Mouse (Mus musculus) heart, embryonic 11.5 days (tissue): ENCODE measurements at regions not wholly inside any gene's neighbourhood (a gene's known extent, or its start where the extent isn't known, plus 50 kb on each side); places are given as distances from the start of the nearest gene placed in this dataset.

Experiments
- ATAC-seq: fragments of 200-750 bp; cut with Nextera tagmentation; replicated peaks from 2 replicates; pipeline ENCODE4 v1.8.0; 2017; ENCODE audit warnings: moderate library complexity; ENCODE audit not compliant: insufficient number of reproducible peaks, low FRiP score, low TSS enrichment
- H3K27ac ChIP-seq: fragments of 300-500 bp; sonication (generic); 2 replicates; pipeline ENCODE4 v1.5.1; 2014; ENCODE audit warnings: mild to moderate bottlenecking, low read depth, low read length
- H3K27me3 ChIP-seq: fragments of 300-500 bp; sonication (generic); 2 replicates; pipeline ENCODE4 v1.6.1; 2014; ENCODE audit warnings: mild to moderate bottlenecking, low read length, mixed read lengths; ENCODE audit not compliant: control insufficient read depth, insufficient read depth
- H3K36me3 ChIP-seq: fragments of 300-500 bp; sonication (generic); 2 replicates; pipeline ENCODE4 v1.6.1; 2014; ENCODE audit warnings: mild to moderate bottlenecking, low read length, moderate library complexity, mixed read lengths; ENCODE audit not compliant: control insufficient read depth, insufficient read depth
- H3K4me1 ChIP-seq: fragments of 300-500 bp; sonication (generic); 2 replicates; pipeline ENCODE4 v1.6.1; 2014; ENCODE audit warnings: low read length; ENCODE audit not compliant: control insufficient read depth, insufficient read depth
- H3K4me2 ChIP-seq: fragments of 300-500 bp; sonication (generic); 2 replicates; pipeline ENCODE4 v1.6.1; 2014; ENCODE audit warnings: mild to moderate bottlenecking, moderate library complexity
- H3K4me3 ChIP-seq: fragments of 300-500 bp; sonication (generic); 2 replicates; pipeline ENCODE4 v1.5.1; 2014; ENCODE audit warnings: low read depth, low read length
- H3K9ac ChIP-seq: fragments of 300-500 bp; sonication (generic); 2 replicates; pipeline ENCODE4 v1.6.1; 2014; ENCODE audit warnings: mild to moderate bottlenecking, low read depth, low read length, moderate library complexity
- H3K9me3 ChIP-seq: fragments of 300-500 bp; sonication (generic); replicated peaks from 2 replicates; pipeline ENCODE4 v1.6.1; 2016; ENCODE audit warnings: low read length; ENCODE audit not compliant: control insufficient read depth
- WGBS: fragments of 180-500 bp; shearing (Covaris S2); extraction: QIAGEN DNeasy Blood & Tissue Kit; methylation state at CpG from one replicate; pipeline ENCODE4 v1.1.7; 2014; ENCODE audit not compliant: insufficient replicate concordance; 5-methylcytosine and 5-hydroxymethylcytosine counted together

- no peak for ATAC-seq
- no peaks in the 10 kb centered on the region for H3K9me3 ChIP-seq
- H3K9ac ChIP-seq: no peak overlapping the region
- H3K4me1 ChIP-seq: no peaks in the 10 kb centered on the region
- no peaks in the 10 kb centered on the region for H3K27me3 ChIP-seq
- H3K4me3 ChIP-seq: no peak overlapping the region
- no peaks in the 10 kb centered on the region for H3K36me3 ChIP-seq
- WGBS: 71% methylated on average over 3 of the region's 3 CpGs
- no peak overlapping the region for H3K27ac ChIP-seq
- no peak overlapping the region for H3K4me2 ChIP-seq
Observed at GRCm38 (mm10) chr8:116452806-116453205, 52.0 kb upstream of the Dynlrb2 start.

GRCm38 (mm10) chr8:116451397-116451796 lies 53.4 kb upstream of the Dynlrb2 start:
- Histone ChIP-seq H3K9ac (no peak overlapping the region), H3K4me3 (no peak overlapping the region), H3K4me1 (no peaks in the 10 kb centered on the region), H3K36me3 (no peaks in the 10 kb centered on the region), H3K4me2 (no peak overlapping the region), H3K9me3 (no peaks in the 10 kb centered on the region), H3K27me3 (no peaks in the 10 kb centered on the region), H3K27ac (no peak overlapping the region)
- ATAC-seq: no peak
- WGBS: 67% methylated on average over 3 of the region's 3 CpGs

- no peak for ATAC-seq
- H3K9me3 ChIP-seq: no peaks in the 10 kb centered on the region
- H3K9ac ChIP-seq: no peak overlapping the region
- H3K27me3 ChIP-seq: no peaks in the 10 kb centered on the region
- no peaks in the 10 kb centered on the region for H3K4me1 ChIP-seq
- 62% methylated on average over 2 of the region's 2 CpGs for WGBS
- H3K36me3 ChIP-seq: no peaks in the 10 kb centered on the region
- H3K27ac ChIP-seq: no peak overlapping the region
- H3K4me3 ChIP-seq: no peak overlapping the region
- no peak overlapping the region for H3K4me2 ChIP-seq
Observed at GRCm38 (mm10) chr8:116447452-116447851, 57.3 kb upstream of the Dynlrb2 start.

- H3K27ac ChIP-seq: no peak overlapping the region
- no peaks in the 10 kb centered on the region for H3K9me3 ChIP-seq
- H3K4me3 ChIP-seq: no peak overlapping the region
- H3K36me3 ChIP-seq: no peaks in the 10 kb centered on the region
- H3K9ac ChIP-seq: no peak overlapping the region
- no peak for ATAC-seq
- H3K4me2 ChIP-seq: no peak overlapping the region
- no peaks in the 10 kb centered on the region for H3K4me1 ChIP-seq
- 0 out of 2 replicates have a peak, but pooled peaks cover 2% of the 10 kb centered on the region for H3K27me3 ChIP-seq
- WGBS: 36% methylated on average over 2 of the region's 2 CpGs
Observed at GRCm38 (mm10) chr8:116442827-116443226, 61.9 kb upstream of the Dynlrb2 start.

- no peak for ATAC-seq
- Histone ChIP-seq H3K4me2 (no peak overlapping the region), H3K27me3 (0 out of 2 replicates have a peak, but pooled peaks cover 2% of the 10 kb centered on the region), H3K9me3 (no peaks in the 10 kb centered on the region), H3K4me1 (no peaks in the 10 kb centered on the region), H3K9ac (no peak overlapping the region), H3K36me3 (no peaks in the 10 kb centered on the region), H3K4me3 (no peak overlapping the region), H3K27ac (no peak overlapping the region)
- WGBS: 18% methylated on average over 7 of the region's 7 CpGs
Observed at GRCm38 (mm10) chr8:116438895-116439294, 65.9 kb upstream of the Dynlrb2 start.

- H3K27ac ChIP-seq: no peak overlapping the region
- no peak overlapping the region for H3K9ac ChIP-seq
- no peaks in the 10 kb centered on the region for H3K9me3 ChIP-seq
- H3K27me3 ChIP-seq: 0 out of 2 replicates have a peak, but pooled peaks cover 2% of the 10 kb centered on the region
- WGBS: 53% methylated on average over 15 of the region's 15 CpGs
- no peaks in the 10 kb centered on the region for H3K4me1 ChIP-seq
- no peak for ATAC-seq
- no peak overlapping the region for H3K4me3 ChIP-seq
- no peak overlapping the region for H3K4me2 ChIP-seq
- H3K36me3 ChIP-seq: no peaks in the 10 kb centered on the region
Observed at GRCm38 (mm10) chr8:116435268-116435980, 69.3 kb upstream of the Dynlrb2 start.

GRCm38 (mm10) chr8:116430051-116430450 lies 74.7 kb upstream of the Dynlrb2 start:
- Histone ChIP-seq H3K4me2 (no peak overlapping the region), H3K9me3 (peaks cover 4% of the 10 kb centered on the region; the same call in 1 of the 2 replicates), H3K36me3 (no peaks in the 10 kb centered on the region), H3K4me3 (no peak overlapping the region), H3K27ac (no peak overlapping the region), H3K27me3 (no peaks in the 10 kb centered on the region), H3K4me1 (no peaks in the 10 kb centered on the region; the same call in 1 of the 2 replicates), H3K9ac (no peak overlapping the region)
- 63% methylated on average over 5 of the region's 5 CpGs for WGBS
- ATAC-seq: no peak

GRCm38 (mm10) chr8:116429649-116430048 lies 75.1 kb upstream of the Dynlrb2 start:
- H3K27ac ChIP-seq: no peak overlapping the region
- peaks cover 4% of the 10 kb centered on the region; the same call in 1 of the 2 replicates for H3K9me3 ChIP-seq
- H3K9ac ChIP-seq: no peak overlapping the region
- whole genome bisulfite sequencing: 62% methylated on average over 6 of the region's 6 CpGs
- no peak overlapping the region for H3K4me2 ChIP-seq
- no peak for ATAC-seq
- H3K4me3 ChIP-seq: no peak overlapping the region
- no peaks in the 10 kb centered on the region for H3K36me3 ChIP-seq
- H3K4me1 ChIP-seq: no peaks in the 10 kb centered on the region; the same call in 1 of the 2 replicates
- no peaks in the 10 kb centered on the region for H3K27me3 ChIP-seq

- no peak overlapping the region for H3K9ac ChIP-seq
- H3K4me1 ChIP-seq: no peaks in the 10 kb centered on the region
- H3K27ac ChIP-seq: no peak overlapping the region
- WGBS: 42% methylated on average over 6 of the region's 6 CpGs
- H3K4me2 ChIP-seq: no peak overlapping the region
- ATAC-seq: no peak
- H3K27me3 ChIP-seq: no peaks in the 10 kb centered on the region
- H3K9me3 ChIP-seq: peaks cover 4% of the 10 kb centered on the region; the same call in 1 of the 2 replicates
- no peaks in the 10 kb centered on the region for H3K36me3 ChIP-seq
- H3K4me3 ChIP-seq: no peak overlapping the region
Observed at GRCm38 (mm10) chr8:116422826-116423225, 81.9 kb upstream of the Dynlrb2 start.
